Mouse (Mus musculus) heart, embryonic 16.5 days (tissue): Measurements from ENCODE around the gene Cntn5. TPM values are rescaled to one million over a fixed set of nuclear protein-coding genes. Genes with fewer than 3 reads are reported as not detected.

Source experiments
- ATAC-seq: fragments of 200-750 bp; cut with Nextera tagmentation; replicated peaks from 2 replicates; pipeline ENCODE4 v1.8.0; 2017; ENCODE audit warnings: moderate number of reproducible peaks; ENCODE audit not compliant: insufficient read depth, low FRiP score; ENCODE audit errors: extremely low read depth
- H3K27ac ChIP-seq: fragments of 300-500 bp; sonication (generic); 2 replicates; pipeline ENCODE4 v1.5.1; 2014; ENCODE audit warnings: mild to moderate bottlenecking, low read length, control low read depth, moderate library complexity
- H3K27me3 ChIP-seq: fragments of 300-500 bp; sonication (generic); 2 replicates; pipeline ENCODE4 v1.6.1; 2014; ENCODE audit warnings: low read length, mixed read lengths; ENCODE audit not compliant: control insufficient read depth, insufficient read depth
- H3K36me3 ChIP-seq: fragments of 300-500 bp; sonication (generic); 2 replicates; pipeline ENCODE4 v1.6.1; 2014; ENCODE audit not compliant: control insufficient read depth, insufficient read depth
- H3K4me1 ChIP-seq: fragments of 300-500 bp; sonication (generic); 2 replicates; pipeline ENCODE4 v1.6.1; 2014; ENCODE audit warnings: low read length, mixed read lengths; ENCODE audit not compliant: control insufficient read depth, insufficient read depth
- H3K4me2 ChIP-seq: fragments of 300-500 bp; sonication (generic); 2 replicates; pipeline ENCODE4 v1.6.1; 2014; ENCODE audit warnings: low read depth, mild to moderate bottlenecking, control low read depth, low read length
- H3K4me3 ChIP-seq: fragments of 300-500 bp; sonication (generic); 2 replicates; pipeline ENCODE4 v1.5.1; 2014; ENCODE audit warnings: mild to moderate bottlenecking, control low read depth, low read length
- H3K9ac ChIP-seq: fragments of 300-500 bp; sonication (generic); 2 replicates; pipeline ENCODE4 v1.6.1; 2014; ENCODE audit warnings: low read length, control low read depth
- H3K9me3 ChIP-seq: fragments of 300-500 bp; sonication (generic); replicated peaks from 2 replicates; pipeline ENCODE4 v1.6.1; 2016; ENCODE audit warnings: low read length; ENCODE audit not compliant: control insufficient read depth
- WGBS: fragments of 180-500 bp; shearing (Covaris S2); extraction: QIAGEN DNeasy Blood & Tissue Kit; methylation state at CpG from one replicate; pipeline ENCODE4 v1.1.7; 2014; 5-methylcytosine and 5-hydroxymethylcytosine counted together
- polyA plus RNA-seq: library from polyadenylated mRNA; unstranded; fragments of >200 nt; fragmentation: Nextera tagmentation; extraction: Ambion mirVana; gene quantifications from 2 replicates; pipeline ENCODE4 v1.2.1, GENCODE M21; 2015

Gene Cntn5
- polyA plus RNA-seq, 1 experiment from 2014 or later = 0.29 TPM

DNA sequence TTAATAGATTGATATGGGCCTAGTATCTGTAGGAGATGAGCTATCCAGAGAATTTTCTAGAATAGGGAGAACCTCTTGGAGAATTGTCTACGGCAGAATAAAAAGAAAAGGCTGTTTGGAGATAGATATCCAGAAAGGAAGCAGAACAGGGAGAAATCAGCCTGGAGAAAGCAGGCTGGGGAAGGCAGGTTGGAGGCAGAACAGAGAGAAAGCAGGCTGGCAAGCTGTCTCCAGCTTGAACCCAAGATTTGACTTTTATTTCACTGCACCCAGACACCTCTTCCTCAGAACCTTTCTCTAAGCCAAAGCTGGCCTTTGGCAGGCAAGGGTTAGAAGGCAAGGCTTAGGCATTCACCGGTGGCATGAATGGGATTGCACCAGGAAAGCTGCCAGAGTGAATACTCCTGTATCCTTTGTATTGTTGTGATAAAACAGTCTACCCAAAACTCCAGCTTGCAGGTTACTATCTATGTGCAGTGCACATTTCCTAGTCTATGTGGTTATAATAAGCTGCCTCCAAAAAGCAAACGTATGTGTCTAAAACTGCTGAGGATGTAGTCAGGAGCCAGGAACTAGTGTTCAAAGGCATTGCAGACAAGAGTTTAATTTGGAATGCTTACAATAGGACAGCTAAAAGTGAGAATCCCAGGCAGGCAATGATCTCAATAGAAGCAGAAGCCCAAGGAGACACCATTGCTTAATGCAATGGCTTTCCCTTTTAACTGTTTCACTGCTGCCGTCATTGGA is 553.5 kb downstream of the Cntn5 start:
- WGBS = 69% methylated on average over 4 of the region's 4 CpGs
- Histone ChIP-seq H3K9me3 (no peaks in the 10 kb centered on the region), H3K27ac (no peak overlapping the region), H3K4me1 (no peaks in the 10 kb centered on the region), H3K27me3 (no peaks in the 10 kb centered on the region), H3K36me3 (no peaks in the 10 kb centered on the region), H3K4me2 (no peak overlapping the region), H3K4me3 (no peak overlapping the region), H3K9ac (no peak overlapping the region)
- no peak for ATAC-seq

DNA sequence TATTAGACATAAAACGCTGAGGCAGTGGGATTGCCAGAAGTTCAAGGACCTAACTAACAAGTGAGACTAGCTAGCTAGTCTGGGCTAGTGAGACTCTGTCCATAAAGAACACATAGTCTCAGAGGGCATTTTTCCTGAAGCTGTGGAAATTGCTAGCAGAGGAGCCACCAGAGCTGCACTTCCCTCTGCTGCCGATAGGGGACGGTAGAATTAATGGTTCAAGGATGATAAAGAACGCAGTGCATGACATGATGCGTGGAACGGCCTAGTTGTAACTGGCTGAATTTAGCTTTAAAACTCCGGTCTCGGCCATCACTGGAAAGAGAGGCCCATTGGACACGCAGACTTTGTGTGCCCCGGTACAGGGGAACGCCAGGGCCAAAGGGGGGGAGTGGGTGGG is 555.8 kb downstream of the Cntn5 start:
- no peak for ATAC-seq
- Histone ChIP-seq H3K9me3 (no peaks in the 10 kb centered on the region), H3K27ac (no peak overlapping the region), H3K27me3 (no peaks in the 10 kb centered on the region), H3K4me1 (no peaks in the 10 kb centered on the region), H3K36me3 (no peaks in the 10 kb centered on the region), H3K9ac (no peak overlapping the region), H3K4me2 (no peak overlapping the region), H3K4me3 (no peak overlapping the region)
- WGBS = 74% methylated on average over 10 of the region's 11 CpGs

DNA sequence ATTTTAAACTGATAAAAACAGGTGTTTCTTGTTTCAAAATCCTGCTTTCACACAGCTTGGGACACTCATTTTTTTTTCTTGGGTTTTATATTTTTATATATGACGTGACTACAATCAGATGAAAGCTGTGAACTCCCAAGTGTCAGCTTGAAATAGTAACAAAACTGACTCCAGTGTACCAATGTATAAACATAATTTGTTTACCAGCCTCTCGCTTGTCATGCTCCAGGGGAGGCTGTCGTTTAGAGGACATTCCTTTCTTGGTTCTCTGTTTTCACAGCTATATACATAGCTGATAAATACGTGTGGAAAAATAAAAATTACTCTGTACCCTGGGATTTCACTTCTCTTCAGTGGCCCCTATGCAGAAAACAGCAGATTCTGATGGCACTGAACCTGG is 556.4 kb downstream of the Cntn5 start:
- Histone ChIP-seq H3K9ac (no peak overlapping the region), H3K27me3 (no peaks in the 10 kb centered on the region), H3K36me3 (no peaks in the 10 kb centered on the region), H3K27ac (no peak overlapping the region), H3K4me1 (no peaks in the 10 kb centered on the region), H3K9me3 (no peaks in the 10 kb centered on the region), H3K4me2 (no peak overlapping the region), H3K4me3 (no peak overlapping the region)
- no peak for ATAC-seq
- 60% methylated on average over 4 of the region's 4 CpGs for WGBS

DNA sequence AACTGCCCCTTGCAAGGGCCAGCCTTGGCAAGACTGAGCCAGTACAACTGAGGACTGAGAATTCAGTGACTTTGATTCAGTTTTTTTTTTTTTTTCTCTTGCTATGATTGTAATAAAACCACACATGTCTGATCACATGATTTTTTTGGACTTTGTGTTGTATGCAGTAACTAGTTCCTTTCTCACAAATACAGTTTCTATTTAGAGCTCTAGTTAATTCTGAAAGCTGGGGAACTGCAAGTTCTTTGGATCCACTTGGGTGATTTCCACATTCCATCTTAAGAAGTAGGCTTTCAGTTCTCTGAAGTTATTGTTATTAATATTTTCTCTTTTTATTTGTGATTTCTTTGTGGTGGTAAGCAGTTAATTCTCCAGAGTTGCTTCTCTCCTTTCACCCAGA is 563.8 kb downstream of the Cntn5 start:
- no peak overlapping the region for H3K27ac ChIP-seq
- H3K4me2 ChIP-seq = no peak overlapping the region
- no peaks in the 10 kb centered on the region for H3K27me3 ChIP-seq
- no peaks in the 10 kb centered on the region for H3K9me3 ChIP-seq
- H3K4me3 ChIP-seq = no peak overlapping the region
- no peak for ATAC-seq
- H3K9ac ChIP-seq = no peak overlapping the region
- H3K36me3 ChIP-seq = no peaks in the 10 kb centered on the region
- no peaks in the 10 kb centered on the region for H3K4me1 ChIP-seq

DNA sequence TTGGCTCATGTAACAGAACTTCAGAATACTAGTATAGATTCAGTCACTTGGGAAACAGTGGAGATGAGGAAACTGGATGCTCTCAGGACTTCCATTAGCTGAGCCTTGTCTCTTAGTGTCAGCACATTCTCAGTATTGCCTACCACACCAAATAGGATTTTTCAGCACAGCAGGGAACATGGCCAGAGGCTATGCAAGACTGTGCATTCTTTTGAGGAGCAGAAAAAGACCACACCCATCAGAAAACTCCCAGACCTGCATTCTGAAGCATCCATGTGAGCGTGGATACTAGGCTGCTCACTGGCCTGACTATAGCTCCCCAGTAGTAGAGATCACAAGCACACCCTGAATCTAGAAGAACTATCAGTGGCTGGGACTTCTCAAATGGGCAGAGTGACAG is 564.9 kb downstream of the Cntn5 start:
- ATAC-seq = no peak; the same call in 1 of the 2 replicates
- H3K4me1 ChIP-seq = no peaks in the 10 kb centered on the region
- H3K36me3 ChIP-seq = no peaks in the 10 kb centered on the region
- WGBS = 58% methylated on average over 1 of the region's 1 CpGs
- no peak overlapping the region for H3K27ac ChIP-seq
- no peaks in the 10 kb centered on the region for H3K9me3 ChIP-seq
- no peaks in the 10 kb centered on the region for H3K27me3 ChIP-seq
- no peak overlapping the region for H3K4me2 ChIP-seq
- no peak overlapping the region for H3K9ac ChIP-seq
- H3K4me3 ChIP-seq = no peak overlapping the region

DNA sequence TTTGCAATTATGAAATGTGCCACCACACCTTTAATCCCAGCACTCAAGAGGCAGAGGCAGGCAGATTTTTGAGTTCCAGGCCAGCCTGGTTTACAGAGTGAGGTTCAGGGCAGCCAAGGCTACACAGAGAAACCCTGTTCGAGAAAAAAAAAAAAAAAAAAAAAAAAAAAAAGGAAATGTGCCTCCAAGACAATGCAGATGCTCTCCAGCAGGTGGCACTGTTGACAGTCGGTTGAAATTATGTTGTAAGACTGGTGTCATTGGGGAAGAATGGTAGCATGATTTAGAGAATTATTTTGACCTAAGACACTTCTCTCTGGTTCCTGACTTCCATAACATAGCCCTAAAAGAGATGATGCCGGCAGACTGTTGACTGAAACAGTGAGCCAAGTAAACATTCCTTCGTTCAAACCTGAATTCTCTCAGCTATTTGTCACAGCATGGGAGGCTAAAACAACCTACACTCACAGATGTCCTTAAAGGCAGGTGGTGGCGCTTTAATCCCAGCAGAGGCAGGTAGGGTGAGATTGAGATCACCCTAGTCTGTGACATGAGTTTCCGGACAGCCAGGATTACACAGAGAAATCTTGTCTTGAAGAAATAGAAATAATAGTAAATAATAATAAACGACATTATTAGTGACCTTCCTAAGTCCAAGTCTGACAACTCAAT is 579.7 kb downstream of the Cntn5 start:
- Histone ChIP-seq H3K4me1 (no peaks in the 10 kb centered on the region), H3K27me3 (no peaks in the 10 kb centered on the region), H3K9ac (no peak overlapping the region), H3K9me3 (no peaks in the 10 kb centered on the region), H3K27ac (no peak overlapping the region), H3K4me3 (no peak overlapping the region), H3K36me3 (no peaks in the 10 kb centered on the region), H3K4me2 (no peak overlapping the region)
- no peak for ATAC-seq
- 41% methylated on average over 7 of the region's 7 CpGs for WGBS

DNA sequence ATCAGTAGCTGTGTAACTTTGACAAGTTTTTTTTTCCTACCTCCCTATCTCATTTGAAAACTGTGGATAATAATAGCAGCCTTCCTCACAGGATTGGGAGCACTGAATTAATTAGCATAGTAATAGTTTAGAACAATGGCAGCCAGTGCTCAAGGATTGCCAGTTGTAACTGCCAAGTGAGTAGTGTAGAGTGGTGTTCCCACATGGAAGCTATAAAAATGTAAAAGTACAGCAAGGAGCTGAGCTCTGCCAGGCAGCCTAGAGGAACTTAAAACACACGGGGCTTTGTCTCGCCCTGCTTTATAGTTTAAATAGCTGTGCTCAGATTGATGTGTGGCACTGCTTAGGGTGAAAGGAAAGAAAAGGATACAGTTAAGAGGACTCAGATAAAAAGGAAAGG is 635.2 kb downstream of the Cntn5 start:
- ATAC-seq = no peak
- H3K9me3 ChIP-seq = no peaks in the 10 kb centered on the region
- H3K4me2 ChIP-seq = no peak overlapping the region
- H3K27me3 ChIP-seq = no peaks in the 10 kb centered on the region
- no peaks in the 10 kb centered on the region for H3K4me1 ChIP-seq
- H3K4me3 ChIP-seq = no peak overlapping the region
- no peaks in the 10 kb centered on the region for H3K36me3 ChIP-seq
- no peak overlapping the region for H3K27ac ChIP-seq
- 33% methylated on average over 2 of the region's 2 CpGs for WGBS
- H3K9ac ChIP-seq = no peak overlapping the region

DNA sequence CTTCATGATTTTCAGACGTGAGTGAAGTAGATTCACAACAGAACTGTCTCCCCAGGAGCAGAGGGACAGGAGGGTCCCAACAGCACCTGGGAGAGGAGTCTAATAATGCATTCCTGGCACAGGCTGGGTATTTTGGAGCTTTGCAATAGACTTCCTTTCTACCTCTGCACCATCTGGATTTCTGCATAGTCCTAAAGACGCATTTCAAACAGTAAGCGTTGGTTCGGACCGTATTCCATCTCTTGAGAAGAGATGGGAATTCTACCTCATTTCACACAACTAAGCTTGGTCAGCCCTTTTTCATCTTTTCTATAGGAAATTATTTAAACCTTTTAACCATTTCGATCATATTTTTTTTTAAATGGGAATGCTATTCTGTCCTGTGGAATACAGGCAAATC is 635.7 kb downstream of the Cntn5 start:
- Histone ChIP-seq H3K36me3 (no peaks in the 10 kb centered on the region), H3K27me3 (no peaks in the 10 kb centered on the region), H3K4me3 (no peak overlapping the region), H3K27ac (no peak overlapping the region), H3K9ac (no peak overlapping the region), H3K4me2 (no peak overlapping the region), H3K9me3 (no peaks in the 10 kb centered on the region), H3K4me1 (no peaks in the 10 kb centered on the region)
- WGBS = 74% methylated on average over 6 of the region's 6 CpGs
- no peak for ATAC-seq

DNA sequence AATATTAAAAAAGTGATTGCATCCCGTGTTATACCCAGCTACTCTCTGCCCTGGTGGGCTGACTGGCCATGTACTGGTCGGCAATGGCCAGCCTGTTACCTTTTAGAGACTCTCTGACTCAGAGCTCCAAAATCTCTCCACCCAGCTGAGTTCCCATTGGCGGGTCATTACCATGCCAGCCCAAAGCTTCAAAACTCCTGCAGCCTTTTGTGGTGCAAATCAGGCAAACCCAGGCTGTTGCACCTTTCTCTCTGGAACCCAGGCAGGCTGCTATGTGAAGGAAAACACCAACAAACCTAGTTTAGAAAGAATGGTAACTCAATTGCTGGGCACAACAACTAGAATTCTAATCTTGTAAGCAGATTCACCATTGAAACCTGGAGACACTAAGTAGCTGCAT is 639.0 kb downstream of the Cntn5 start:
- H3K27ac ChIP-seq = no peak overlapping the region
- H3K27me3 ChIP-seq = no peaks in the 10 kb centered on the region
- no peak for ATAC-seq
- H3K9me3 ChIP-seq = no peaks in the 10 kb centered on the region; the same call in 1 of the 2 replicates
- H3K9ac ChIP-seq = no peak overlapping the region
- H3K4me1 ChIP-seq = no peaks in the 10 kb centered on the region
- no peak overlapping the region for H3K4me3 ChIP-seq
- no peaks in the 10 kb centered on the region for H3K36me3 ChIP-seq
- H3K4me2 ChIP-seq = no peak overlapping the region
- 39% methylated on average over 3 of the region's 3 CpGs for WGBS
